Mouse (Mus musculus) A20 (cell line): ENCODE data around the gene Ss18l1.
A peak's percentile ranks its signal among the peaks of the same experiment; 100 is the strongest.

ENCODE experiments used
- DNase-seq: peaks from one replicate; pipeline ENCODE4 v3.0.0-alpha.2; 2011; ENCODE audit warnings: low read depth, low spot score

The Ss18l1 gene

DNA sequence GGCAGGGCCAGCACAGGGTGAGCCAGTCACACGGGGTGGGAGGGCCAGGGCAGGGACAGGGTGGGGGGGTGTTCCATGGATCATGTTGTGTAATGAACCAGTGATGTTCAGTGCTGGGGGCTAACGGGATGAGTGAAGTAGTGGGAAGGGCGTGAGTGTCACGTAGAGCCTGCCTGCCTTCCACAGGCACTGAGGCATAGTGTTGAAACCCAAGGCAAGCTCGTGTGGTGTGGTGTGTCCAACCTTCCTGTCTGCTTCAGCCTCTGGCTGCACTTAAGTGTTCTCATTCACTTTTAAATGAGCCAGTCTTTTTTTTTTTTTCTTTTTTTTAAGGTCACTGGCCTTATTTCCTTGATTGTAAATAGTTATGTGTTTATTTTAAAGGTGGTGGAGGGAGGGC is 7.6 kb upstream of the Ss18l1 start:
- no peak for DNase-seq

DNA sequence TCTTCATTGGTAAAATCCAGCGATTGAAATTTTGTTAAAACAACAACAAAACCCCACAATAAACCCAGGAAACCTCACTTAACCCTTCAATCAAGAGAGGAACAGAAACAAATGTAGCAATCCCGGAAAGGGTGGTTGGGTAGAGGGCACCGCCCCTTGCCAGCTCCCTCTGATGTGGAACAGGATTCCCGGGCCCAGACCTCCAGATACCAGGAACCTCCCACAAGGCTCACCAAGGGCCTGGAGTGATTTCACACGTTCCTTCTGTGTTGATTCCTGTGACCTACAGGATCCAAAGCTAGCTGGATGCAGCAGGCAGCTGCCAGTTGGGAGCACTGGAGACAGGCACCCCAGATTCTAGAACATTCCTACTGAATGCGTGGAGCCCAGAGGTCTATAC is 1.9 kb upstream of the Ss18l1 start:
- DNase-seq, result no peak

DNA sequence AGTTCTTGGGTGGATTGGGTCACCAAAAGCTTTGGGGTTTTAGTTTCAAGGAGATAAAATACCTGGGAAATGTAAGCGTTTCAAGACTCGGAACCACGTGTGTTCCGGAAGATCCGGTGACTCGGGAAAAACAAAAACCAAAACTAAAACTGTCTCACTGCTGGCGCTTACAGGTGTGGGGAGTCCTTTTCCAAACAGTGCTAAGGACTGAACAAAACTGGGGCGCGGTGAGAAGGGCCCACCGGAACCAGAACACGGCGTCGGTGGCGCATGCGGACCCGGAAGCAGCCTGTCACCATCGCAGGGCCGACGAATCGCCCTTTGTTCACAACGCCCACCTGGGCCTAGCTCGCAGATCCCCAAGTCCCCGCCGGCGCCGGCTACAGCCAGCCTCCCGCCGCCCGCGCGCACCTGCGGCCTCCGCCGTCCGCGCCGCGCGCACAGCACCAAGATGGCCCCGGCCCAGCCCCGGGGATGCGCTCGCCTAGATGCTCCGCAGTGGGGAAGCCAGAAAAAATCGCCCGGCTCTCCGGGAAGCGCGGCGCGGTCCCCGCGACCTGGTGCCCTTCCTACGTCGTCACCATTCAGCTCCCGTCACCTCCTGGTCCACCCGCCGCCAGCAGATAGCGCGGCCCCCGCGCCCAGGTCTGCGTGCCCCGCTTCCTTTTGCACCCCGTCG is 593 bp upstream of the Ss18l1 start:
- peak; percentile 77 for DNase-seq

DNA sequence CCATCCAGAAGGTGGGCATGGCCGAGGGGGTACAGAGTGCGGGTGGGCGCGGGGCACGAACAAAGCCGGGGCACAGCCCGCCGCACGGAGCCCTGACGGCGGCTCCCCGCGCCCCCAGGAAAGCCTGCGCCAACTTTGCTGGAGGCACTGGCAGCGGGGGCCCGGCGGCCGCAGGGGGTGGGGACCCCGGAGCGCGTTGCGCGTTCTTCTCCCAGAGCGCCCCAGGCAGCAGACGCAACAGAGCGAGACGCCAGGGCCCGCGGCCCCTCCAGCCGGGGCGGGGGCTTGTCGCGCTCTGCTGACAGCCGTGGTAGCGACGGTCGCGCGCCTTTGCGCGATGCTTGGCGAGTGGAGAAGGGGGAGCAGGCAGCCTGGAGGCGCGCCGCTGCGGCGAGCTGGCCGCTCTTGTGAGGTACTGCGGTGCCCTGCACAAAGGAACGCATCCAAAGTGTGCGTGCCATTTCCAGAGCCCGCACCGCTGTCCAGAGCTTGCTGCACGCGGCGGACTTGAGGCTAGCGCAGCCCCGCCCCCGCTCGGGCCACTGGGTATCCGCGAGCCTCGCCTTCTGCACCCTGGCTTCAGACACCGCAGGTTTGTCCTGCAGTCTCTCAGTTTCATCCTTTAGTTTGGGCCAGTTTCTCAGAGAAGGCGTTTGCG is 678 bp downstream of the Ss18l1 start:
- DNase-seq, result peak; percentile 88

DNA sequence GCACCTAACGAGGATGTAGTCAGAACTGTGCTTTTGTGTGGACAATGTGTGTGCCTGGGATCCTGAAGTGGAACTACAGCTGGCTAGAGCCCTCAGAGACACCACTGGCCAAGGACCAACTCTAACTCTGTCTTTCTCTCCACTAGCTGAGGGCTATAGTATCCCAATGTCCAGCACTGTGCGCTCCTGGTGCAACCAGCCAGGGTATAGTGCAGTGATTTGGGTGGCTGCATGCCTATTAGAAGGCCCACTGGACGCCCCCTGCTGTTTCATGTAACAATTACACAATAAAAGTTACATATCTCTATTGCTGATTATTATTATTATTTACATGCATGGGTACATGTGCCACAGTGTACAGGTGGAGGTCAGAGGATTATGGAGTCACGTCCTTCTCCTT is 3.0 kb downstream of the Ss18l1 start:
- peak; percentile 74 for DNase-seq

DNA sequence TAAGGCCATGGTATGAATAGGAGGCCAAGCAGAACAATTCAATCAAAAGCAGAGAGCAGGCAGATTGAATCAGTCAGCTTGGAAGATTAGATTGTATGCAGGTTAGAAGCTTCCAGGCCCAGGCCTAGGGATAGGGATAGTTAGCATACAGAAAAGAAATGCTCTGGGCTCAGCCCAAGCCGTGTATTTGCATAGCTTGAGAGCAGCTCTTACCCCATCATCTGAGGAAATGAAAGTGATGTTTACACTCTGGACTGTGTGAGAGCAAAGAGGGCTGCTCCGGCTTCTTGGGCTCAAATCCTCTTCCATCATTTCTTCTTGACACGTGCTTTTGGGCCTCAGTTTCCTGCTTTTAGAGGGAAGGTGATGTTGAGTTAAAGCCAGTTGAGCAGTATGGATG is 5.3 kb downstream of the Ss18l1 start:
- DNase-seq, result peak; percentile 75

DNA sequence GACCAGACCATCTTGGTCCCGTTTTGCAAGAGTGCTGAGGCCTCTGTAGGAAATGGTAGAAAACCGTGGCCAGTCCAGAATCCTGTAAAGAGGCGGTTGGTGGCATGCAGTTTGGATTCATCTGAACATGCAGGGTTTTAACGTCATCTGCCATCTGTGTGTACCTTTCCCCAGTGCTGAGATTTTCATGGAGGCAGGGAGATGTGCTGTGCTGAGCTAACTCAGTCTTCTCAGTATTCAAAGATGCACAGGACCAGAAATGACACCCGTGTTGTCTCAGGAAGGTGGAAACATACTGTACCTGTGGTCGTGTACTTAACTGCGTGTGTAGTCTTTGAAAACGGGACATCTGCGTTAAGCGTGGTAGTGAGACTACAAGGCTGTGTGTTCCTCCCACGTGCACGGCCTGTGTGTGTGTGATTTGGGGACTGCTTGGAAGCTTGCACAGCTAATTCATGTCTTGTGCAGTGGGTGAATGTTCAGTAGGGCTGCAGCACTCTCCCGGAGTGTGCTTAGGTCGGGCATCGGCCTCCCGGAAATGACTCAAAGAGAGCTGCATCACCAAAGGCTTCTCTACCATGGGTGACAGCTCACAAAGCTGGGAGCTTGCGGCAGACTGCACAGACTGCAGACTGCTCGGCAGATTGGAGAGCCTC is 5.8 kb downstream of the Ss18l1 start:
- DNase-seq, result no peak

DNA sequence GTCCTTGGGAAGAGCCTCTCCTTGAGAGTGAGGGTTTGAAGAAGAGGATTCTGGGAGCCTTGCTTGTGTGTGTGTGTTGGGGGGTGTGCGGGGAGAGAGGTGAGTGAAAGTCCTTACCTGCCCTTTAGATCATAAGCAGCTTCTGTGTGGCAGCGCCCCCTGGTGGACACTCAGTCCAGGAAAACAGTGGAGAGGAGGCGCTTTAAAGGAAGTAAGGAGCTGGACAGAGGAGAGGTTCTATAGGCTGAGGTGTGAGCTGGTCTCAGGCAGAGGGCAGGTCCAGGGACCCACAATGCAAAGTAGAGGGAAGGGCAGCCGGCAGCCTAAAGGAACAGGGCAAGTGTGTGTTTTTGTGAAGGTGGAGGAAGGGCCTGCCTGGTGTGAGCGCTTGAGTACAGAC is 8.7 kb downstream of the Ss18l1 start:
- peak; percentile 83 for DNase-seq

DNA sequence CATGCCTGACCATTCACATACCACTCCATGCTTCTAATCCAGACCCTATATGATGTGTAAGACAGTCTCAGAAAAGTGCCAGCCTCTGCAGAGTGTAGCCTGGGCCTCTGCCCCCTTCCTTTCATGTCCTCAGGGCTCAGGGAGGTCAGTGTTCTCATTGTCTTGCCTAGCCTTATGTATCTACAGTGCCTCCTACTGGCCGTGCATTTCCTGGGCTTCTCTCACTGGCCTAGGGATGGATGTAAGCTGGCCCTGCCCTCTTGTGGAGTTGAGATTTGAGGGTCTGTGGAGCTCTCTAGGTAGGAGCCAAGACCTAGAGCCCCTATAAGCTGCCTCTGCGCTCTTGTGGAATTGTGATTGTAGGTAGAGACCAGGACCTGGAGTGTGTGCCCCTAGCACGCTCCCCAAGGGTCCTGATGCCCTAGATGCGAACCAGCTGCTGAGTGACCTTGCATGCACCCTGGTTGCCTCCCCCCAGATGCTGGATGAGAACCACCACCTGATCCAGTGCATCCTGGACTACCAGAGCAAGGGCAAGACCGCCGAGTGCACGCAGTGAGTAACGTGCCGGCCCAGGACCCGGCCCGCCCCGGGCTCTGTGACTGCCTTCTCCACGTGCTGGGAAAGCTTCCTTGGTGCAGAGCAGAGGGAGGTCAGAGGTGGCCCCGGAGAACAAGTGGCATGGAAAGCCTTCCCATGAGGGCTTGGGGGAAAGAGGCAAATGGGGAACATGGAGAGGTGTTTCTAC is 9.9 kb downstream of the Ss18l1 start:
- peak; percentile 62 for DNase-seq

DNA sequence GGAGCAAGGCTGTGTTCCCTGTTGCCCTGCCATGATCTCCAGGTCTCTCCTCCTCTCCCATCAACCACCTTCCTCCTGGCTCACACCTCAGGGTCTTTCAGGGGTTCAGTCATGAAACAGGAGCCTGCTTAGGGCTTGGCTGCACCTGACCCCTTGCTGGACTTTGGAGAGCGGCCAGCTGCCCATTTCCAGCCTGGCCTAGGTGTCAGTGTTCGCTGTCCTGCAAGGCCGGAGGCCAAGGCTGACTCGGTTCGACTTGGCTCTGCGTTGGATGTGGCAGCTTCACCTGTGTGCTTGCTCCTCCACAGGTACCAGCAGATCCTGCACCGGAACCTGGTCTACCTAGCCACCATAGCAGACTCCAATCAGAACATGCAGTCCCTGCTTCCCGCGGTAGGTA is 10.7 kb downstream of the Ss18l1 start:
- no peak for DNase-seq

DNA sequence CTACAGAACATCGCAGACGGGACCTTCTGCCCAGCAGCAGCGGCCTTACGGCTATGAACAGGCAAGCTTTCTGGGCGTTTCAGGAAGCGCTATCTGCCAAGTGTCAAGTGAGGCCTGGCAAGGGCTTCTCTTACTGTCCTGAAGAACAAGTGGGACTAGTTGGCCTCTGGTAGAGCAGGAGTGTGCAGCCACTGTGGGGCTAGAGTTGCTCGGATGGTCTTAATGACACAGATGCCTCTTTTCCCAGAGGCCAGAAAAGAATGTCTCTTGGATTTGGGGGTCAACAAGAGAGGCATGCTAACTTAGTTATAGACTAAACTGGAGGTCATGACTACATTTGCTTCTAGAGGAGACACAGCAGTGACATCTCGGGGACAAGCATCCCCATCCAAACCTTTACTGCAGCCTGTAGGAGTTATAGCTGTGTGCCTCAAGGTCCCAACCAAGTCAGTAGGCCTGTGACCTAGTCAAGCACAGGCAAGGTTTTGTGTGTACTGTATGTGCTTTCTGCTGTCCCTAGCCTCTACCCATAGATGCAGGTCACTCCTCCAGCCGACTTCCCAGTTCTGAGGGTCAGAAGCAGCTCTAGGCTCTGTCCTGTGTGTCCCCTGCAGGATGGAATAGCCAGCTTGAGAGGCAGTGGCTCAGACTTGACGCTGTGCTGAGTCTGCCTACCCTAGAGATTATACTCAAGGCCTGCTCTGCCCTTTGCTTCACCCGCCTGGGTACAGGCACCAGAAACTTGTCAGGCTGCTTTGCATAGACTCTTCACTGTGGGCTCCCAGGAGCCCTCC is 21.2 kb downstream of the Ss18l1 start:
- DNase-seq, result no peak

DNA sequence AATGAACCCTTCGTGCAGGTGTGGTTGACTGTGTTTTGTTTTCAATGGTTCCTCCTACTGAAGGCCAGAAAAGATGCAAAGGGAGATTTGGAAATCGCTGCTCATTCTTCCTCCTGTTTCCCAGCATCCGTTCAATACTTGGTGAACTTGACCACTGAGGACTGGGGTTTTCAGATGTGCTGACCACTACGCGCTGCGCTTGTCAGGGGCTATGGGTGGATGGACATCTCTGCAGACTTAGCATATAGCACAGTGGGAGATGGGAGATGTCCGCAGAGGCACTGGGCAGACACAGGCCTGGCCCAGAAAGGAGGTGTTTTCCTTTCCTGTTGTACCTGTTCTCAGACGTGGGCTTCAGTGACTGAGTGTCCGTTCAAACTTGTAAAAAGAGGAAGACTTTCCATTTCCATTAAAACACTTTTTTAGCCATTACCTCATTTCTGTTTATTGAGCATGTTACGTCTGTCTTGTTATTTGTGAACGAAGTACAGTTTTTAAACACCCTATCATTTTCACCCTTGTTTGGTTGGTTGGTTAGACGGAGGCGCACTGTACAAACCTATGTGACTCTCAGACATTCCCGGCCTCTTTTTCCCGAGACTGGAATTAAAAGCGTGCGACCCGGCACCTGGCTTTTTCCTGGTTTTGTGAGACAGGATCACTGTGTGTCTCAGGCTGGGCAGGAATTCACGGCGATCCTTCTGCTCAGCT is 27.6 kb downstream of the Ss18l1 start:
- DNase-seq, result no peak

DNA sequence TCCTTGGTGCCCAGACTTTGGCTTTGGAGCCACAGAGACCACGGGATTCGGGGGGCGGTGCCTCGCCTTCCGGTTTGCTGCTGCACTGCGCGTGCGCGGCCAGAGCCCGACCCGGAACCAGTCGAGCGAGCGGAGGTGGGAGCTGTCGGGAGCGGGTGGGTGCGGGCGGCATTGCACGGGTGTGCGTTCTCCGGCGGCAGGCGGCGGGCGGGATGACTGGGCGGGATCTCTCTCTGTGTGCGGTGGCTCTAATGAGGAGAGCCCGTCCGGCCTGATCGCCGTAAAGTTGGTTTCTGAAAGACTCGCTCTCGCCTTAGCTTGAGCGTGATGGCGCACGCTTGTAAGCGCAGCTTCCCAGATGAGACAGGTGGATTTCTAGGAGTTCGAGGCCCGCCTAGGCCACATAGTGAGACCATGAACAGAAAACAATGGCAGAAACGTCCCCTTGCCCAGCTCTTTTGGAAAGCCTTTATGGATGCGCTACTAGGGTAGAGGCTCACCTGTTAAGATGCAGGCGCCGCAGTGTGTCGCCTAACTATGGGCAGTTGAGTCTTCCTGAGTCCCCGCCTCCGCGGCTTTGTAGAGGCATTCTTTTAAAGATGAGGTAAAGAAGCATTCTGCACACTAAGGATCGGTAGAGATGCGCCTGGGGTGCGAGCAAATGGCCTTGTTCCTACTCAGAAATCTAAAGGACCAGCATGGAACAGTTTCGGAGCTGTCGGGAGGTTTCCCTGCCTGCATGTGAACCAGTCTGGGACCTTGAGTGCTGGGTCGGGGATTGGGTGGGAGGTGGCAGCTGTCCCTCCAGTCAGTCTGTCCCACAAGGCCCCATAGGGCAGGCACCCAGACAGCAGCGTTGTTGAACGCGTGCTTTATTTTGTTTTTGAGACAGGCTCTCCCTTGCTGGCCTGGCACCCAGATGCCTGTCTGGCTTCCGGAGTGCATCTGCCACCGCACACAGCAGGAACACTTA is 28.5 kb downstream of the Ss18l1 start, which contains the start of gene Mtg2:
Gene Mtg2 (plus strand): TSS at position 108 of the 973 bp plus-strand sequence.
- DNase-seq, result peak; percentile 90

DNA sequence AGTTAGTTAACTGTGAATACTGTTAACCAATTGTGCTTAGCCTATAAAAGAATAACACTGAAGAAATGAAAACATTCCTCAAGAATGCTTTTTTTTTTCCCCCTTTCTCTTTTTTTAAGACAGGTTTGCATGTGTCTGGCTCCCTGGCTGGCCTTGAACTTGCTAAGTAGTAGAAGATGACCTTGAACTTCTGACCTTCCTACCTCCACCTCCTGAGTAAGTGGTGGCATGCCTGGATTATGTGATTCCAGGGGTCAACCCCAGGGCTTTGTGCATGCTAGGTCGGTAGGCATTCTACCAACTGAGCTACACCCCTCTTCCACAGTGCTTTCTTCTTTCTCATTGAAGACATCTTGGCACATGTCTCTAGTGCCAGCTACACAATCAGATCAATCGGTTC is 29.4 kb downstream of the Ss18l1 start:
- no peak for DNase-seq

DNA sequence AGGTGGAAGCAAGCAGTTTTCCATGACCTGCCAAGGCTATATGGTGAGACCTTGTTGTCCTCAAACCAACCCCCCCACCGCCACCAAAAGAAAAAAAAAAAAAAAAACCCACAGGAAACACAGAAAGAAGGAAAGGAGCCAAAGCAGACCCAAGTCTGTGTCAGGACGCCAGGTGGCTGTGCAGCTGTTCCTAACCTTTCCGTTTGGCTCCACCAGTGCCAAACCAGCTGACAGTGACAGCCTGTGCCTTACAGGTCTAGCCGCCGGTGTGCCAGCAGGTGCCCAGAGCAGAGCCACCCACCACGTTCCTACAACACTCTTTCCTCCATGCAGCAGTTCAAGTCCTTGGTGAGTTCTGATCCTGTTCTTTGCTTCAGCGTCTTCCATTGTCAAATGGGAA is 30.6 kb downstream of the Ss18l1 start:
- DNase-seq, result no peak

DNA sequence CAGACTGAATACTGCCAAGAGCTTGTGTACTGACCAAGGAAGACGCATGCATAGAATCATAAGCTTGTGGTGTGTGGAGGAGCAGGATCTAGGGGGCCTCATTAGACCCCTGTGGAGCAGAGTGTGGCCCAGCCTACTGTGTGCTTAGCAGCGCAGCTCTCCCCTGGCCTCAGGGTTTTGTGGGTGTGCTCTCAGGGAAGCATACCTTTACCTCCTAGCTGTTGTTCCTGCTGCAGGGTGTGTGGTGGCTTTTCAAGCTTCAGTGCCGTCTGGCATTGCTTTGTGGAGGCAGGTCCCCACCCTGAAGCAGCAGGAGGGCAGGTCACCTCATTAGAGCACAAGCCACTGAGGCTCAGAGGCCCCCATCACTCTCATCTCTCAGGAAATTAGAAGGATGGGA is 35.3 kb downstream of the Ss18l1 start:
- DNase-seq, result no peak

DNA sequence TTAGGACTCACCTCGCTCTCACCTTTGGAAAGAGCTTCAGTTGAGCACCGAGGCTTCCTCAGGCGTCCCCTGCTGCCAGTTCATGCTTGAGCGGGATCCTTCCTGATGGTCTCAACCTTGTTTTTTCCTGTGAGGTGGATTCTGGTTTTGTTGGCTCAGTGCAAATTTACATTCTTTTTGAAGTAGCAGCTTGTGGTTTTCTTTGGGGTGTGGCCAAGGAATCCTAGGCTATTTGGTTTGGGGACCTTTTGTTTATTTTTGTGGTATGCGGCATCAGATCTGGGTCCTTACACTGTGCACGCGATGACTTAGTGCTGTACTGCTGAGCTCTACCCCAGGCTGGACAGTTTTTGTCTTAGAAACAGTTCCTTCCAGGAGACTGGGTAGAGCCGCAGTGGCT is 38.4 kb downstream of the Ss18l1 start:
- DNase-seq, result no peak

DNA sequence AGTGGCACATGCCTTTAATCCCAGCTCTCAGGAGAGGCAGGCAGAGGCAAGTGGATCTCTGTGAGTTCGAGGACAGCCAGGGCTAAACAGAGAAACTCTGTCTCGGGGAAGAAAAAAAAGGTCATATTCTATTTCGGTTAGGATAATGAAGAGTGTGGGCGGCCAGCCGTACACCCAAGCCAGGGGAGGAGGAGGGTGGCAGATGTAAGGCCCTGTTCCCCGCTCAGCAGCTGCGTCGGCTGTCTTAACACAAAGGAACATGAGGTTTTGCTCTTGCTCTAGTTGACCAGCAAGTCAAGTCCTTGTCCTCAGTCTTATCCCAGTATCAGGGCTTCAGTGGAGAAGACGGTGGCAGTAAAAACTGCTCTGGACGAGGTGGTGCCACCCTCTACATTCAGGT is 40.8 kb downstream of the Ss18l1 start:
- DNase-seq, result no peak

DNA sequence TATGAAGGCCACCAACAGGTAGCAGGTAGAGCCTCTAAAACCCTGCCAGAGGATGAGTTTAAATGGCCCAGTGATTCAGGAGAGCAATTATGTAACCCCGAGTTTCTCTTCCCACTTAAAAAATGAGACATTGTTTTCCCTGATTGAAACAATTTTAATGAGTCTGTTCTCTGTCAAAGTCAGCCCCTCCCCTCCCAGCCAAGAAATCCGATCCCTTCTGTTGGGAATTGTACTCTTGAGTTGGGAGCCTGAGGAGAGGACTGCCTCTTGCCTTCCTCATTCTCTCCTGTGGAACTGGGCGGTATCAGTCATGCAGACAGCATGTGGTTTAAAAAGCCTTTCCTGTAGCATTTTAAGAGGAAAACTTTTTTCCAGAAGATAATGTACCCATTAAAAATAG is 42.3 kb downstream of the Ss18l1 start:
- no peak for DNase-seq
